Mouse (Mus musculus): Measurements from ENCODE around the gene Krtap5-3. TPM values are rescaled to one million over a fixed set of nuclear protein-coding genes. Genes with fewer than 3 reads are reported as not detected.
"Not testable (repeated sequence)": the region's sequence is repeated elsewhere in the genome, so short reads cannot be mapped to it uniquely, and the experiment has no call there.

The Krtap5-3 gene
- total RNA-seq (2021): not detected
- long read RNA-seq, experiment 1: 0 reads
- long read RNA-seq, experiment 2: 0 reads

GRCm38 (mm10) chr7:142201064-142201463 lies at the start of gene Krtap5-3:
Gene Krtap5-3, plus strand, starts transcription at chr7:142201364.
- no peak for DNase-seq

GRCm38 (mm10) chr7:142152191-142152590 lies 49.0 kb upstream of the Krtap5-3 start:
- no peak for DNase-seq

- DNase-seq: no peak
Measured at GRCm38 (mm10) chr7:142155308-142155707, 45.9 kb upstream of the Krtap5-3 start.

GRCm38 (mm10) chr7:142157013-142157412 lies 44.2 kb upstream of the Krtap5-3 start, which contains the start of gene Gm29735:
Gene Gm29735, minus strand, starts transcription at chr7:142157113.
- DNase-seq: not testable (repeated sequence)

GRCm38 (mm10) chr7:142159366-142159765 lies 41.8 kb upstream of the Krtap5-3 start:
- no peak for DNase-seq

GRCm38 (mm10) chr7:142165639-142166038 lies 35.5 kb upstream of the Krtap5-3 start, which contains the start of gene Gm4553:
Gene Gm4553, minus strand, starts transcription at chr7:142165739.
- not testable (repeated sequence) for DNase-seq

GRCm38 (mm10) chr7:142169836-142170235 lies 31.3 kb upstream of the Krtap5-3 start:
- no peak for DNase-seq

GRCm38 (mm10) chr7:142175905-142176304 lies 25.3 kb upstream of the Krtap5-3 start, which contains the start of gene Krtap5-2:
Gene Krtap5-2, minus strand, starts transcription at chr7:142176005.
- not testable (repeated sequence) for DNase-seq

GRCm38 (mm10) chr7:142178685-142179084 lies 22.5 kb upstream of the Krtap5-3 start:
- DNase-seq: no peak

GRCm38 (mm10) chr7:142181021-142181420 lies 20.1 kb upstream of the Krtap5-3 start:
- no peak for DNase-seq

- DNase-seq: no peak
Measured at GRCm38 (mm10) chr7:142188156-142188555, 13.0 kb upstream of the Krtap5-3 start.

GRCm38 (mm10) chr7:142190289-142190688 lies 10.9 kb upstream of the Krtap5-3 start, which contains the start of gene Gm10153:
Gene Gm10153, minus strand, starts transcription at chr7:142190389.
- no peak for DNase-seq

GRCm38 (mm10) chr7:142198748-142199147 lies 2.4 kb upstream of the Krtap5-3 start:
- DNase-seq: no peak

GRCm38 (mm10) chr7:142205488-142205887 lies 4.3 kb downstream of the Krtap5-3 start:
- no peak for DNase-seq

GRCm38 (mm10) chr7:142206891-142207290 lies 5.7 kb downstream of the Krtap5-3 start:
- not testable (repeated sequence) for DNase-seq

- no peak for DNase-seq
Measured at GRCm38 (mm10) chr7:142211559-142211958, 10.4 kb downstream of the Krtap5-3 start, which contains the start of gene Gm7579. Gene Gm7579, plus strand, starts transcription at chr7:142211859.

GRCm38 (mm10) chr7:142212136-142212535 lies 11.0 kb downstream of the Krtap5-3 start:
- DNase-seq: not testable (repeated sequence)

- DNase-seq: no peak
Measured at GRCm38 (mm10) chr7:142224518-142224917, 23.4 kb downstream of the Krtap5-3 start.

- not testable (repeated sequence) for DNase-seq
Measured at GRCm38 (mm10) chr7:142229871-142230270, 28.7 kb downstream of the Krtap5-3 start, which contains the start of gene Krtap5-5. Gene Krtap5-5, minus strand, starts transcription at chr7:142229971.

- no peak for DNase-seq
Measured at GRCm38 (mm10) chr7:142231540-142231939, 30.4 kb downstream of the Krtap5-3 start.

- DNase-seq: no peak
Measured at GRCm38 (mm10) chr7:142240978-142241377, 39.8 kb downstream of the Krtap5-3 start, which contains the start of gene Gm40460. Gene Gm40460, minus strand, starts transcription at chr7:142241078.

GRCm38 (mm10) chr7:142249824-142250223 lies 48.7 kb downstream of the Krtap5-3 start:
- DNase-seq: no peak
